ENCODE assay signal across 7 mouse cellular contexts in genomic region chr17:29394106-29394760, GRCm38 (mm10). TPM values are rescaled to one million over a fixed set of nuclear protein-coding genes. Genes with fewer than 3 reads are reported as not detected.
A peak's percentile ranks its signal among the peaks of the same experiment; 100 is the strongest.
DNase-seq lines count a peak whose midpoint lies in the region; ATAC-seq lines count a peak whose summit lies in the region.

No protein-coding gene starts in this region.

- peak; percentile 87 to 92 for DNase-seq in B cell, adult 2 months
- DNase-seq in CD8-positive naive resting alpha-beta T cell, adult 2 months (ENCODE audit: low read depth in 2 of 2, low spot score in 2 of 2) = peak; percentile 68 to 76
- DNase-seq in fibroblast of lung, adult 2 months (ENCODE audit: low read depth) = peak; percentile 54
- no peak for DNase-seq in cerebellum, adult 9-10 months
- DNase-seq in left cerebral cortex, postnatal 14 days (ENCODE audit: low spot score in 2 of 2) = no peak
- DNase-seq in Muller cell, postnatal 12 days (ENCODE audit: inconsistent ontology term) = no peak

- ATAC-seq in neutrophil, adult 5-6 weeks (ENCODE audit: extremely low read depth, insufficient number of reproducible peaks, low FRiP score, poor library complexity, severe bottlenecking) = peak; percentile 48

- intact Hi-C loops in left cerebral cortex, postnatal 14 days (cut with DNase I) = no loop called here

RNA-seq across cellular contexts. Expression of gene Fgd2, which starts 33.5 kb away (rescaled TPM):
- 184 and 192 TPM in 2 replicates for total RNA-seq in neutrophil, adult 5-6 weeks (2017)
- total RNA-seq in left cerebral cortex, postnatal 14 days (2021) = 1 to 10 TPM; 4.8 to 9.0 TPM

RNA-seq across cellular contexts. Expression of gene Mtch1, which starts 46.5 kb away (rescaled TPM):
- total RNA-seq in neutrophil, adult 5-6 weeks (2017) = 65.8 and 67.3 TPM in 2 replicates
- total RNA-seq in left cerebral cortex, postnatal 14 days (2021) = 100 to 1,000 TPM; 486 to 490 TPM

Comparison
In these comparisons a context has a peak if more than half of its experiments do, and no peak if none do; other contexts are left out.
1. DNase-seq: peak in B cell, adult 2 months (2 of 2), CD8-positive naive resting alpha-beta T cell, adult 2 months (2 of 2) and fibroblast of lung, adult 2 months (single experiment); none in cerebellum, adult 9-10 months (single experiment), left cerebral cortex, postnatal 14 days (0 of 2) and Muller cell, postnatal 12 days (single experiment).
2. RNA of gene Fgd2, which starts 33.5 kb away (total RNA-seq): 184 to 192 TPM in neutrophil, adult 5-6 weeks; 4.8 to 9.0 TPM in left cerebral cortex, postnatal 14 days; every median in the first group is over 10 times any median in the second.